Mouse (Mus musculus): Measurements from ENCODE around the gene Slfn5. TPM values are rescaled to one million over a fixed set of nuclear protein-coding genes. Genes with fewer than 3 reads are reported as not detected.
"Not testable (repeated sequence)": the region's sequence is repeated elsewhere in the genome, so short reads cannot be mapped to it uniquely, and the experiment has no call there.

The Slfn5 gene
- polyA plus RNA-seq, 1 experiment from 2014 or later: 0.83 TPM

DNA sequence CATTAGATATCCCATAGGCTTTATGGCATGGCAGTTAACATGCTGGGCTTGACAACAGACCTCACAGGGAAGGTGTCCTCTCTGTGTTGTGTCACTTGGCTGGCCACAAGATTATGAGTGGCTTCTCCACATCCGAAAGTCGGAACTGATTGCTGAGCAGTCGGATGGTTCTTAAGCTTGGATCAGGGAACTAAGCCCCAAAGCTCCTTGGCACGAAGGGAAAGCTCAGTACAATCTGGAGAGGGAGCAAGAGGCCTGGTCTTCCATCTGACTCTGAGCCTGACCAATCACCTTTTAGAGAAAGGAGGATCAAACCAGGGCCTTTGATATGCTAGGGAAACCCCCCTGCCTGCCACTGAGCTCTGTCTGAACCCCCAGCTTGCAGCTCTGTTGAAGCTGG is 29.5 kb upstream of the Slfn5 start:
- H3K4me1 ChIP-seq: no peaks in the 10 kb centered on the region
- 69% methylated on average over 4 of the region's 4 CpGs for WGBS
- no peak overlapping the region for H3K4me2 ChIP-seq (replicated peaks)
- H3K27ac ChIP-seq (replicated peaks): no peak overlapping the region
- H3K9me3 ChIP-seq: no peaks in the 10 kb centered on the region
- H3K27me3 ChIP-seq: peaks cover 34% of the 10 kb centered on the region
- H3K9ac ChIP-seq (replicated peaks): no peak overlapping the region
- H3K36me3 ChIP-seq: no peaks in the 10 kb centered on the region
- no peak for ATAC-seq (ENCODE audit: low FRiP score, low read depth)
- no peak overlapping the region for H3K4me3 ChIP-seq

DNA sequence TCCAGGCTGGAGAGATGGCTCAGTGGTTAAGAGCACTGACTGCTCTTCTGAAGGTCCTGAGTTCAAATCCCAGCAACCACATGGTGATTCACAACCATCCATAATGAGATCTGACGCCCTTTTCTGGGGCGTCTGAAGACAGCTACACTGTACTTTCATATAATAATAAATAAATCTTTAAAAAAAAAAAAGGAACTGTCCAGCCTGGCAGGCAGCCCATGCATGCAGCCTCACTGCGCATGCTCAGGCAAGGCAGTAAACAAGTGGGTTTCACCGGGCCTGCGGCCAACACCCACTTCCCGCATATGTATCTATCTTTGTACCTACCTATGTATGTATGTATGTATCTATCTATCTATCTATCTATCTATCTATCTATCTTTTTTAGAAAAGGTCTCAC is 27.2 kb upstream of the Slfn5 start:
- not testable (repeated sequence) for H3K4me2 ChIP-seq (replicated peaks); H3K4me1 ChIP-seq; H3K36me3 ChIP-seq; H3K4me3 ChIP-seq; ATAC-seq (ENCODE audit: low FRiP score, low read depth); H3K27ac ChIP-seq (replicated peaks); H3K9me3 ChIP-seq; H3K9ac ChIP-seq (replicated peaks)
- H3K27me3 ChIP-seq: peaks cover 54% of the 10 kb centered on the region
- 95% methylated on average over 6 of the region's 6 CpGs for WGBS

DNA sequence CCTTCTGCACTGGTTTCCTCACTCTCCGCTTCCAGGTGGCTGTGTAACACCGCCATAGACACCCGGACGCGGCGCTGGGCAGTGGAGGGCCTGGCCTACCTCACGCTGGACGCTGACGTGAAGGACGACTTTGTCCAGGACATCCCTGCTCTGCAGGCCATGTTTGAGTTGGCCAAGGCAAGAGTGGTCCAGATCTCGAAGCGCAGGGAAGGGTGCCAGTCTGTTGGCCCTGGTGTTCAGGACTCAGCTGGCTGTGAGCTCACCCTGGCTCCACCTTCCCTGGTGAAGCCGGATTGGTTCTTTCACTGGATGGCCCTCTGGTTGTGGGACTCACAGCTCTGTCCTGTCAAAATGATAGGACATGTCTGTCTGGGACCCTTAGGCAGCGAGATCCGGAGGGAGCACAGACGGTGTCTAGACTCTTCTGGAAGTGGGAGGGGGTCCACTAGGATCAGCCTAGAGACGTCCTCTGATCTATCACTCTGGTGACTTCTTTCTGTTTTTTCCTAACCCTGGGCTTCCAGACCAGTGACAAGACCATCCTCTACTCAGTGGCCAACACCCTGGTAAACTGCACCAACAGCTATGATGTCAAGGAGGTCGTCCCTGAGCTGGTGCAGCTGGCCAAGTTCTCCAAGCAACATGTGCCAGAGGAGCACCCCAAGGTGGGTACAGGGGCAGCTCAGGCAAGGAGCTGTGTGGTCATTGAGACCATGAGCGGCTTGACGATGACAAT is 22.1 kb upstream of the Slfn5 start:
- no peak for ATAC-seq (ENCODE audit: low FRiP score, low read depth)
- peaks cover 7% of the 10 kb centered on the region; the same call in 1 of the 2 replicates for H3K4me1 ChIP-seq
- H3K9ac ChIP-seq (replicated peaks): no peak overlapping the region
- H3K4me2 ChIP-seq (replicated peaks): no peak overlapping the region
- H3K4me3 ChIP-seq: no peak overlapping the region
- H3K27ac ChIP-seq (replicated peaks): no peak overlapping the region
- WGBS: 30% methylated on average over 20 of the region's 20 CpGs
- H3K9me3 ChIP-seq: no peaks in the 10 kb centered on the region
- H3K27me3 ChIP-seq: peaks cover 72% of the 10 kb centered on the region
- H3K36me3 ChIP-seq: no peaks in the 10 kb centered on the region

DNA sequence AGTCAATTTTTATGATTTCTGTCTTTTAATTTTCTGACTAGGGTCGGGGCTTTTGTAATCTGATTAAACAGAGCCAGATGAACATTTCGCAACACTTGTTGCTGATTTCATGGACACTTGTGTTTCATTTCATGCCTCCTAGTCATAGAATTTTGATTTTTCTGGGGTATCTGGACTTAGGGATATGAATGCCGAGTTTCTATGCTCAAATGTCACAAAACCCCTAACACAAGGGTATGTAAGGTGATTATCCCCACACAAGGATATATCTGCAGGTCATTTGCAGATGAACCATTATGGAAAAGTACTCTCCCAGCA is 21.6 kb upstream of the Slfn5 start:
- H3K27me3 ChIP-seq: peaks cover 78% of the 10 kb centered on the region
- WGBS: 55% methylated on average over 3 of the region's 3 CpGs
- H3K4me2 ChIP-seq (replicated peaks): peak overlapping the region; percentile 96; the same call in 1 of the 2 replicates

DNA sequence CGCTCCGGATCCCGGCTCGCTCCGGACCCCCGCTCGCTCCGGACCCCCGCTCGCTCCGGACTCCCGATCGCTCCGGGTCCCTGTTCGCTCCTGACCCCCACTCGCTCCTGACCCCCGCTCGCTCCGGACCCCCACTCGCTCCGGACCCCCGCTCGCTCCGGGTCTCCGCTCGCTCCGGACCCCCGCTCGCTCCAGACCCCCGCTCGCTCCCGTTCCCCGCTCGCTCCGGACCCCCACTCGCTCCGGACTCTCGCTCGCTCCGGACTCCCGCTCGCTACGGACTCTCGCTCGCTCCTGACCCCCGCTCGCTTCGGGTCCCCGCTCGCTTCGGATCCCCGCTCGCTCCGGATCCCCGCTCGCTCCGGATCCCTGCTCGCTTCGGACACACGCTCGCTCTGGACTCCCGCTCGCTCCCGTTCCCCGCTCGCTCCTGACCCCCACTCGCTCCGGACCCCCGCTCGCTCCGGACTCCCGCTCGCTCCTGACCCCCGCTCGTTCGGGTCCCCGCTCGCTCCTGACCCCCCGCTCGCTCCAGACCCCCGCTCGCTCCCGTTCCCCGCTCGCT is 20.7 kb upstream of the Slfn5 start:
- peak overlapping the region; percentile 53 for H3K4me3 ChIP-seq
- peak overlapping the region; percentile 96 for H3K4me2 ChIP-seq (replicated peaks)
- H3K4me1 ChIP-seq; H3K27ac ChIP-seq (replicated peaks); H3K9ac ChIP-seq (replicated peaks); ATAC-seq (ENCODE audit: low FRiP score, low read depth); H3K36me3 ChIP-seq; H3K9me3 ChIP-seq: not testable (repeated sequence)
- H3K27me3 ChIP-seq: peaks cover 78% of the 10 kb centered on the region
- WGBS: 1% methylated on average over 80 of the region's 85 CpGs

More for the DNA sequence above, 21.6 kb upstream of the Slfn5 start:
- H3K27ac ChIP-seq (replicated peaks): no peak overlapping the region
- no peaks in the 10 kb centered on the region for H3K9me3 ChIP-seq
- H3K4me3 ChIP-seq: no peak overlapping the region
- no peak overlapping the region for H3K9ac ChIP-seq (replicated peaks)
- ATAC-seq (ENCODE audit: low FRiP score, low read depth): no peak
- peaks cover 7% of the 10 kb centered on the region; the same call in 1 of the 2 replicates for H3K4me1 ChIP-seq
- H3K36me3 ChIP-seq: no peaks in the 10 kb centered on the region

DNA sequence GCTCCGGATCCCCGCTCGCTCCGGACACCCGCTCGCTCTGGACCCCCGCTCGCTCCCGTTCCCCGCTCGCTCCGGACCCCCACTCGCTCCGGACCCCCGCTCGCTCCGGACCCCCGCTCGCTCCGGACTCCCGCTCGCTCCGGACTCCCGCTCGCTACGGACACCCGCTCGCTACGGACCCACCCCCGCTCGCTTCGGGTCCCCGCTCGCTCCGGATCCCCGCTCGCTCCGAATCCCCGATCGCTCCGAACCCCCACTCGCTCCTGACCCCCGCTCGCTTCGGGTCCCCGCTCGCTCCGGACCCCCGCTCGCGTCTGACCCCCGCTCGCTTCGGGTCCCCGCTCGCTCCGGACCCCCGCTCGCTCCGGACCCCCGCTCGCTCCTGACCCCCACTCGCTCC is 20.0 kb upstream of the Slfn5 start:
- peaks cover 84% of the 10 kb centered on the region for H3K27me3 ChIP-seq
- under 1% methylated on average over 52 of the region's 63 CpGs for WGBS

DNA sequence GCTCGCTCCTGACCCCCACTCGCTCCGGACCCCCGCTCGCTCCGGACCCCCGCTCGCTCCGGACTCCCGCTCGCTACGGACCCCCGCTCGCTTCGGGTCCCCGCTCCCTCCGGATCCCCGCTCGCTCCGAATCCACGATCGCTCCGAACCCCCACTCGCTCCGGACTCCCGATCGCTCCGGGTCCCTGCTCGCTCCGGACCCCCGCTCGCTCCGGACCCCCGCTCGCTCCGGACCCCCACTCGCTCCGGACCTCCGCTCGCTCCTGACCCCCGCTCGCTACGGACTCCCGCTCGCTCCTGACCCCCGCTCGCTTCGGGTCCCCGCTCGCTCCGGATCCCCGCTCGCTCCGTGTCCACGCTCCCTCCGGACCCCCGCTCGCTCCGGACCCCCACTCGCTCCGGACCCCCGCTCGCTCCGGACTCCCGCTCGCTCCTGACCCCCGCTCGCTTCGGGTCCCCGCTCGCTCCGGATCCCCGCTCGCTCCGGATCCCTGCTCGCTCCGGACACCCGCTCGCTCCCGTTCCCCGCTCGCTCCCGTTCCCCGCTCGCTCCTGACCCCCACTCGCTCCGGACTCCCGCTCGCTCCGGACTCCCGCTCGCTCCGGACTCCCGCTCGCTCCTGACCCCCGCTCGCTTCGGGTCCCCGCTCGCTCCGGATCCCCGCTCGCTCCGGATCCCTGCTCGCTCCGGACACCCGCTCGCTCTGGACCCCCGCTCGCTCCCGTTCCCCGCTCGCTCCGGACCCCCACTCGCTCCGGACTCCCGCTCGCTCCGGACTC is 19.3 kb upstream of the Slfn5 start:
- not testable (repeated sequence) for H3K36me3 ChIP-seq; H3K27ac ChIP-seq (replicated peaks); ATAC-seq (ENCODE audit: low FRiP score, low read depth); H3K9me3 ChIP-seq; H3K4me1 ChIP-seq
- 2% methylated on average over 112 of the region's 119 CpGs for WGBS
- peak overlapping the region; percentile 96 for H3K4me2 ChIP-seq (replicated peaks)
- peak overlapping the region; percentile 53 for H3K4me3 ChIP-seq
- peaks cover 84% of the 10 kb centered on the region for H3K27me3 ChIP-seq
- H3K9ac ChIP-seq (replicated peaks): peak overlapping the region; percentile 49

More for the DNA sequence above, 20.0 kb upstream of the Slfn5 start:
- H3K27ac ChIP-seq (replicated peaks); H3K4me1 ChIP-seq; H3K36me3 ChIP-seq; ATAC-seq (ENCODE audit: low FRiP score, low read depth); H3K9me3 ChIP-seq: not testable (repeated sequence)
- peak overlapping the region; percentile 96 for H3K4me2 ChIP-seq (replicated peaks)
- H3K9ac ChIP-seq (replicated peaks): peak overlapping the region; percentile 49
- peak overlapping the region; percentile 53 for H3K4me3 ChIP-seq

DNA sequence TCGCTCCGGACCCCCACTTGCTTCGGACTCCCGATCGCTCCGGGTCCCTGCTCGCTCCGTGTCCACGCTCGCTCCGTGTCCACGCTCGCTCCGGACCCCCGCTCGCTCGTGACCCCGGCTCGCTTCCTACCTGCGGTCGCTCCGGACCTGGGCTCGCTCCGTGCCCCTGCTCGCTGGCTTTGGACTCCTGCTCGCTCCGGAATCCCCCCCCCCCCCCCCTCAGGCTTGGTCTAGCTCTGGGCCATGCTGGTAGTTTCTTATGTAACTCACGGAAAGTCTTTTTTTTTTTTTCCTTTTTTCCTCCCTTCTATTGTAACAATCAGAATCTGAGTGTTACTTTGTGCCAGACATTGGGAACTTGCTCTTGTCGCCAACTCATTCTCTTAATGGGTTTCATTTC is 18.0 kb upstream of the Slfn5 start:
- peak overlapping the region; percentile 49; the same call in 1 of the 2 replicates for H3K9ac ChIP-seq (replicated peaks)
- no peaks in the 10 kb centered on the region for H3K9me3 ChIP-seq
- no peaks in the 10 kb centered on the region for H3K36me3 ChIP-seq
- H3K4me1 ChIP-seq: peaks cover 7% of the 10 kb centered on the region; the same call in 1 of the 2 replicates
- H3K4me3 ChIP-seq: peak overlapping the region; percentile 53
- no peak overlapping the region for H3K27ac ChIP-seq (replicated peaks)
- peak overlapping the region; percentile 96 for H3K4me2 ChIP-seq (replicated peaks)
- WGBS: 3% methylated on average over 29 of the region's 29 CpGs
- ATAC-seq (ENCODE audit: low FRiP score, low read depth): no peak
- peaks cover 83% of the 10 kb centered on the region for H3K27me3 ChIP-seq

DNA sequence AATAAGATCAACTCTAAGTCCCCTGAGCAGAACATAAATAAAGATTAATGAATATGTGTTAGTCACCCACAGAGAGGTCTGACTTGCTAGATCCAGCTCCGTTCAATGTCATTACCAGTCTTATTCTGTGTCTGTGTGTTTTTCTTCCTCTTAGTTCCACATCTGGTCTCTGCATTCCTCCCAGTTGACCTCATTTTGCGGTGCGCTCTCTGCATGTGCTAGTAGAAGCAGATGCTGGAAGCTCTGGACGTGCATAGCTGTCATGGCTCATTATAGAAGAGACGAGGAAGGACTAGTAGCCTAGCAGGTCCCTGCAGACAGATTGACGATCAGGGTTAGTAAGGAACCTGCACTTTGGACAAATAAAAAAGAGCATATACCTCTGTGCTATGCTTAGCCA is 7.8 kb upstream of the Slfn5 start:
- Histone ChIP-seq H3K9me3 (no peaks in the 10 kb centered on the region), H3K9ac (replicated peaks) (no peak overlapping the region), H3K4me3 (no peak overlapping the region), H3K27ac (replicated peaks) (no peak overlapping the region), H3K27me3 (peaks cover 16% of the 10 kb centered on the region), H3K36me3 (no peaks in the 10 kb centered on the region), H3K4me1 (no peaks in the 10 kb centered on the region), H3K4me2 (replicated peaks) (no peak overlapping the region)
- 72% methylated on average over 6 of the region's 6 CpGs for WGBS
- no peak for ATAC-seq (ENCODE audit: low FRiP score, low read depth)

DNA sequence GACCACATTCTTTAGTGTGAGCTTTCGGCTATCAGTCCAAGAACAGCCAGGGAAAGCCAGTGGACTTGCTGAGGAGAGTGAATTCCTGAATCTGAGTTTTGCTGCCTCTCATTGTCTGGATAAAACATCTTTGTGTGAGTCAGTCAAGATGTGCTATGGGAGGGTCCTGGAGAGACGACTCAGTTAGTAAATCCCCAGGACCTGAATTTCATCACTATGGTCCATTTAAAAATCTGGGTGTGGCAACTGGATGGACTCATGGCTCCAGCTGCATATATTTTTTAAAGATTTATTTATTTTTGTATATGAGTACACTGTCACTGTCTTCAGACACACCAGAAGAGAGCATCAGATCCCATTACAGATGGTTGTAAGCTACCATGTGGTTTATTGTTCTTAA is 5.5 kb upstream of the Slfn5 start:
- Histone ChIP-seq H3K36me3 (no peaks in the 10 kb centered on the region), H3K27ac (replicated peaks) (no peak overlapping the region), H3K4me3 (no peak overlapping the region), H3K4me1 (no peaks in the 10 kb centered on the region), H3K9me3 (no peaks in the 10 kb centered on the region), H3K4me2 (replicated peaks) (no peak overlapping the region), H3K27me3 (peaks cover 32% of the 10 kb centered on the region), H3K9ac (replicated peaks) (no peak overlapping the region)
- no peak for ATAC-seq (ENCODE audit: low FRiP score, low read depth)
- WGBS: 70% methylated on average over 2 of the region's 2 CpGs

DNA sequence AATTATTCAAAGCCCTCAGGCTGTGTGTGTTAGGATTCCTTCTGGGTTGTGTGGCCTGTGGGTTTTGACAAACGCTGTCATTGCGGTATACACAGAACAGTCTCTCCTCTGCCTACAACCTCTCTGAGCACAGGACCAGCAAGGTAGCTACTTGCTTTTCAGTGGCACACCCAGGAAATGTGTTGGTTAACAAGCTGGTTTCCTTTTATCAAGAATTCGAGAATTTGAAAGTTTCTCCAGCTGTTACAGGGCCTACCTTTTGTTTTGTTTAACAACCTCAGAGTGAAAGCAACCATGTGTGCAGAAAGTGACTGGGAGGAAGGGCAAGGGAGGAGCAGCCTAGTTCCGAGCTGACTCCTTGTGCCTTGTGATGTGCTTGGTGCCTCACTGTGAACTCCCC is 3.7 kb upstream of the Slfn5 start:
- Histone ChIP-seq H3K27ac (replicated peaks) (no peak overlapping the region), H3K27me3 (peaks cover 50% of the 10 kb centered on the region), H3K4me1 (0 out of 2 replicates have a peak, but pooled peaks cover 6% of the 10 kb centered on the region), H3K36me3 (no peaks in the 10 kb centered on the region), H3K4me3 (no peak overlapping the region), H3K4me2 (replicated peaks) (no peak overlapping the region), H3K9me3 (no peaks in the 10 kb centered on the region), H3K9ac (replicated peaks) (no peak overlapping the region)
- no peak for ATAC-seq (ENCODE audit: low FRiP score, low read depth)
- 49% methylated on average over 4 of the region's 4 CpGs for WGBS

DNA sequence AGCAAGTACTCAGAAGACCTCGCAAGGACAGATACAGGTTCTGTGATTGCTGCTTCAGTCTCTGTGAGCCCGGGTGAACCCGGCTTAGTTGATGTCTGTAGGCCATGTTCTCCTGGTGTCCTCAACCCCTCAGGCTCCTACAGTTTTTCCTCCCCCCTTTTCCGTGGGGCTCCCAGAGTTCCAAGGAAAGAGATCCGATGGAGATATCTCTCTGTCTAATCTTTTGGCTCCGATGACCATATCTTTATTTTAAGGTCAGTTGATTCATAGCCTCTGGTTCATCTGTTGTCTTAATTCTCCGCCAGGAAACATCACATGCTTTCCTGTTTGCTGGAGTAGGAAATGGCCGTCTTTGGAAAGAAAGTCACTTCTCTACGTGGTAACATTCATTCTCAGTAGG is 2.1 kb upstream of the Slfn5 start:
- Histone ChIP-seq H3K4me2 (replicated peaks) (no peak overlapping the region), H3K9me3 (no peaks in the 10 kb centered on the region), H3K4me3 (no peak overlapping the region), H3K9ac (replicated peaks) (no peak overlapping the region), H3K27ac (replicated peaks) (no peak overlapping the region), H3K4me1 (0 out of 2 replicates have a peak, but pooled peaks cover 6% of the 10 kb centered on the region), H3K36me3 (no peaks in the 10 kb centered on the region), H3K27me3 (peaks cover 64% of the 10 kb centered on the region)
- no peak for ATAC-seq (ENCODE audit: low FRiP score, low read depth)
- 90% methylated on average over 9 of the region's 9 CpGs for WGBS
